Mouse (Mus musculus): ENCODE results near the gene Snd1.

Snd1 gene

GRCm38 (mm10) chr6:28975106-28975505 is 500.2 kb downstream of the Snd1 start:
- DNase-seq (ENCODE audit: low spot score), result peak; percentile 96

- DNase-seq (ENCODE audit: low spot score), result no peak
Measured at GRCm38 (mm10) chr6:28978031-28978430, 503.1 kb downstream of the Snd1 start.

- DNase-seq (ENCODE audit: low spot score), result no peak
Measured at GRCm38 (mm10) chr6:28978881-28979280, 503.9 kb downstream of the Snd1 start.

GRCm38 (mm10) chr6:28979586-28979985 is 504.6 kb downstream of the Snd1 start:
- no peak for DNase-seq (ENCODE audit: low spot score)

- DNase-seq (ENCODE audit: low spot score), result no peak
Measured at GRCm38 (mm10) chr6:28980219-28980618, 505.3 kb downstream of the Snd1 start.

- no peak for DNase-seq (ENCODE audit: low spot score)
Measured at GRCm38 (mm10) chr6:28980750-28981584, 506.0 kb downstream of the Snd1 start.

GRCm38 (mm10) chr6:28981585-28981948 is 506.6 kb downstream of the Snd1 start:
- DNase-seq (ENCODE audit: low spot score), result no peak

- DNase-seq (ENCODE audit: low spot score), result peak; percentile 48
Measured at GRCm38 (mm10) chr6:28981966-28982701, 507.2 kb downstream of the Snd1 start.

GRCm38 (mm10) chr6:28982817-28983216 is 507.9 kb downstream of the Snd1 start:
- DNase-seq (ENCODE audit: low spot score), result no peak
